Mouse (Mus musculus): ENCODE data around the gene Hs3st2.

The Hs3st2 gene

GRCm38 (mm10) chr7:121458075-121458474 lies 66.4 kb downstream of the Hs3st2 start:
- WGBS, result 53% methylated on average over 3 of the region's 3 CpGs

- 88% methylated on average over 6 of the region's 6 CpGs for WGBS
Observed at GRCm38 (mm10) chr7:121460626-121461025, 69.0 kb downstream of the Hs3st2 start.

GRCm38 (mm10) chr7:121464441-121464840 lies 72.8 kb downstream of the Hs3st2 start:
- WGBS, result 91% methylated on average over 5 of the region's 5 CpGs

GRCm38 (mm10) chr7:121465111-121465510 lies 73.5 kb downstream of the Hs3st2 start:
- WGBS, result 73% methylated on average over 1 of the region's 1 CpGs

- WGBS, result 83% methylated on average over 5 of the region's 5 CpGs
Observed at GRCm38 (mm10) chr7:121466331-121466730, 74.7 kb downstream of the Hs3st2 start.

- 64% methylated on average over 3 of the region's 3 CpGs for WGBS
Observed at GRCm38 (mm10) chr7:121469435-121469834, 77.8 kb downstream of the Hs3st2 start.

GRCm38 (mm10) chr7:121478302-121478701 lies 86.6 kb downstream of the Hs3st2 start:
- WGBS, result 62% methylated on average over 8 of the region's 8 CpGs

- WGBS, result 88% methylated on average over 4 of the region's 4 CpGs
Observed at GRCm38 (mm10) chr7:121480106-121480505, 88.4 kb downstream of the Hs3st2 start.

GRCm38 (mm10) chr7:121484590-121484989 lies 92.9 kb downstream of the Hs3st2 start:
- WGBS, result 58% methylated on average over 4 of the region's 4 CpGs

- 53% methylated on average over 2 of the region's 2 CpGs for WGBS
Observed at GRCm38 (mm10) chr7:121485266-121485665, 93.6 kb downstream of the Hs3st2 start.

GRCm38 (mm10) chr7:121487291-121487690 lies 95.6 kb downstream of the Hs3st2 start:
- 26% methylated on average over 6 of the region's 6 CpGs for WGBS

GRCm38 (mm10) chr7:121489401-121489800 lies 97.7 kb downstream of the Hs3st2 start:
- 37% methylated on average over 9 of the region's 9 CpGs for WGBS

- WGBS, result 82% methylated on average over 3 of the region's 3 CpGs
Observed at GRCm38 (mm10) chr7:121491455-121492005, 99.9 kb downstream of the Hs3st2 start.

- WGBS, result 94% methylated on average over 17 of the region's 17 CpGs
Observed at GRCm38 (mm10) chr7:121500516-121500915, 108.9 kb downstream of the Hs3st2 start.

GRCm38 (mm10) chr7:121501666-121502065 lies 110.0 kb downstream of the Hs3st2 start:
- WGBS, result 56% methylated on average over 10 of the region's 10 CpGs

- 70% methylated on average over 3 of the region's 3 CpGs for WGBS
Observed at GRCm38 (mm10) chr7:121516727-121517126, 125.1 kb downstream of the Hs3st2 start.

GRCm38 (mm10) chr7:121517165-121517591 lies 125.5 kb downstream of the Hs3st2 start:
- 41% methylated on average over 3 of the region's 3 CpGs for WGBS

- 73% methylated on average over 3 of the region's 3 CpGs for WGBS
Observed at GRCm38 (mm10) chr7:121522125-121522524, 130.5 kb downstream of the Hs3st2 start.

- WGBS, result 75% methylated on average over 2 of the region's 2 CpGs
Observed at GRCm38 (mm10) chr7:121529023-121529422, 137.4 kb downstream of the Hs3st2 start.

- 60% methylated on average over 6 of the region's 6 CpGs for WGBS
Observed at GRCm38 (mm10) chr7:121533639-121534038, 142.0 kb downstream of the Hs3st2 start.

- WGBS, result 71% methylated on average over 7 of the region's 7 CpGs
Observed at GRCm38 (mm10) chr7:121534386-121534785, 142.7 kb downstream of the Hs3st2 start.

GRCm38 (mm10) chr7:121535987-121536386 lies 144.3 kb downstream of the Hs3st2 start:
- 44% methylated on average over 4 of the region's 4 CpGs for WGBS

GRCm38 (mm10) chr7:121539405-121540275 lies 148.0 kb downstream of the Hs3st2 start:
- 24% methylated on average over 19 of the region's 19 CpGs for WGBS

All from cerebral cortex, adult 2 months (tissue).